Mouse (Mus musculus): ENCODE results near the gene Rad18. TPM values are rescaled to one million over a fixed set of nuclear protein-coding genes. Genes with fewer than 3 reads are reported as not detected.
A peak's percentile ranks its signal among the peaks of the same experiment; 100 is the strongest.

The Rad18 gene
- total RNA-seq, 1 experiment from 2014 or later: 72.9 TPM

DNA sequence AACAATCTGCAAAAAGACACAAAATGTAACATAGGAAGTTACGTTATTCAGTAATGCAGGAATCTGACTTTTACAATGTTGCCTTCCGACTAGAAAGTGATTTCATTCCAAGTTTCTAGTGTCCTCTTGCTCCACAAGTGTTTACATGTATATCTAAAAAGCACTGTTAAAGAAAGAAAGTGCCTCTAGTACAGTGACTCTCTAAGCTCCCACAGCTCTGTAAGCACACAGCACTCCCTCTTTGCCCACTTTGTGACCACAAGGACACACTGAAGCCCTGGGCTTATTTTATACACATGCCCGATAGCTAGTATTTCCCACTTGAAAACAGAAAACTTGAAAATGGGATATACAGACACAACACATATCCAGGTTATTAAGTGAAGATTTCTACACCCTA lies 8.5 kb downstream of the Rad18 start:
- no peak for ATAC-seq (replicated peaks; ENCODE audit: low read depth, poor library complexity, severe bottlenecking)

DNA sequence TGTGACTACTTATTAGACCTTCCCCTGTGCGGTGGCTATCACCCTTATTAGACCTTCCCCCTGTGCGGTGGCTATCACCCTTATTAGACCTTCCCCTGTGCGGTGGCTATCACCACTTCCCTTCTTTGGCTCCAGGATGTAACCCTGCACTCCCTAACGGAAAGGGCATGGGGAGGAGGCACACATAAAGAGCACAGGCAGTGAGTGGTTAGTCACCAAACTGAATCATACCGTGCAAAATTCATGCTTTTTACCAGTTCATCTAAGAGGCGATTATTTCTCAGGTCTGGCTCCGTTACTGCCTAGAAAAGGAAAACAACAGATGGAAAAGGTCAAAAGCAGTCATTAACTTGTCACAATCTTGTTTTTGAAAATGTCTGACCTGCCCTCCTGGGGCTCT lies 10.0 kb downstream of the Rad18 start:
- ATAC-seq (replicated peaks; ENCODE audit: low read depth, poor library complexity, severe bottlenecking): peak; percentile 95

DNA sequence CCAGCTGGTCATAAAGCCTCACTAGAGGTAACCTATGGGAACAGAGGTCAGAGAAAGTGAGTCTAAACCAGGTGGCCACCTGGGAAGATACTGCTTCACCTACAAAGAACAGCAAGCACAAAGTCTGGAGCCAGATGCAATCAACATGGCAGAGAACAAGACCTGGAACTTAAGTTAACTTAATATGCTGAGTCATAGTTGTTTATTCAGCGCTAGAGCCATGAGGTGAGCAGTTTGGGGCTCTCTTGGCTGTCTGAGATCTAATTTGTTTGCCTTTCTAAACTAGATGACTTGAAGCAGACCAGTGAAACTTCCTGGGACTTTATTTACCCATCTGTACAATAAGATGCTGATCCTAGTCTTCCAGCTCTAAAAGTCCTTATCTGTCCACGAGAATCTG lies 12.4 kb downstream of the Rad18 start:
- no peak for ATAC-seq (replicated peaks; ENCODE audit: low read depth, poor library complexity, severe bottlenecking)

DNA sequence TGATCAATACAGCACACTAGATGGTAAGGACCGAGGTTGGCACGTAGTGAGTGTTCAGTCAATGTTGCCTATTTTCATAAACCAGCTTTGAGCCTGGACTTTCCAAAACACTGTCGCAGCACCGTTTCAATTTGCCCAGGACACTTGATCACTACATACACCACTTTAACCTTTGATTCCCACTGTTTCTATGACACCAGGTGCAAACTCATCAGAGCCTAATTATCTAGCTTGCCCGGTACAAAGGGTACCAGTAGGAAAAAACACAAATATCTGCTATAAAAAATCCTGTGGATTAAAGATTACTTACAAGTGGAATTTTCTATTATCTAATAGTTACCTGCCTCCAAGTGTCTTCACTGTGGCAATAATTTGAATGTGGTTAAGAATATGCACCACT lies 64.4 kb downstream of the Rad18 start:
- ATAC-seq (replicated peaks; ENCODE audit: low read depth, poor library complexity, severe bottlenecking): no peak

DNA sequence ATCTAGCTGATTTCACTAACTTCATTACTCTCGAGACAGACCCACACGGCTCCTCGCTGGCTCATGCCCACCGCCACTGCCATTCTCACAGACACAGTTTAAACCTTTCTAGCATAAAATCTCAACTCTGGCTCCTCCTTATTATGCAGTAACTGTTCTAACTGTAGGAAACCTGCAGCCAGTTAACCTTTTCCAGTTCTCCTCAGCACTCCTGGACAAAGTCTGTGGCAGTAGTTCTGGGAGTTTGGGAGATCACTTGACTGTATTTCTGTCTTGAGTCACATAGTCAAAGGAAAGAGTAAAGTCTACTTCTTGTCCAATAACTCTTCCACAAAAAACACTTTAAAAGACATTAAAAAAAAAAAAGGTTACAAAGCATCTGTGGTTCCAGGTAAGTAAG lies 66.2 kb downstream of the Rad18 start:
- ATAC-seq (replicated peaks; ENCODE audit: low read depth, poor library complexity, severe bottlenecking): no peak

DNA sequence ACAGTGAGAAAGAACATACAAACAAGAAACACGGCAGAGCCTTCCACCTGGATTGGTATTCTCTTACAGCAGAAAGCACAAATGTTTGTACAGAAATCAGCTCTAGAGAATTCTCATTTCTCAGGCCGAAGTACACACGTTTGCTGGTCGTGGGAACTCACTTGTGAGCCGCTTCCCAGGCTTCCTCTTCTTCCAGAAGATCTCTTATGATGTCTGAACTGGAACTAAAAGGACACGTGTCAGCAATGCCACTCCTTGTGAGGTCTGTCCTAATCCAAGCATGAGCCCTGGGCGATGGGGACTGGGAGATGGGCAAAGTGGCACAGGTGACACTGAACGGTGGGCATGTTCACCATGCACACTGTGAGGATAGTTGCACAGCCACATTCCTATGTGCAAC lies 68.2 kb downstream of the Rad18 start:
- no peak for ATAC-seq (replicated peaks; ENCODE audit: low read depth, poor library complexity, severe bottlenecking)

DNA sequence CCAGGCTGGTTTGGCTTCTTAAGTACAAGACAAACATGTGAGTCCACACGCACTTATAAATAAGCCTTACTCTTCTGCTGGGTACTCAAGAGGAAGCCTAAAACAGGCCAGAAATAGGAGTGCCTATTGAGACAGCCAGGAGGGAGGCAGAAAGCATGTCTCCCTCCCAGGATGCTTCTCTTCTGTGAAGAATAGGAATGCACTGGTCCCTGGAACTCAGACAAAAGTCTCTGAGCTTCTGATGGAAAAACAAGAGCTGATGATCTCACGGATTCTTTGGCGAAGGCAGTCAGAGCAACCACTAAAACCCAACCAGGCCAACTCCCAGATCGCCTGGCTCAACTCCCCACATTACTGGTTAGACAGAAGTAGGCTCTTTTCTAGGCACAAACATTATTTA lies 74.2 kb downstream of the Rad18 start:
- no peak for ATAC-seq (replicated peaks; ENCODE audit: low read depth, poor library complexity, severe bottlenecking)

DNA sequence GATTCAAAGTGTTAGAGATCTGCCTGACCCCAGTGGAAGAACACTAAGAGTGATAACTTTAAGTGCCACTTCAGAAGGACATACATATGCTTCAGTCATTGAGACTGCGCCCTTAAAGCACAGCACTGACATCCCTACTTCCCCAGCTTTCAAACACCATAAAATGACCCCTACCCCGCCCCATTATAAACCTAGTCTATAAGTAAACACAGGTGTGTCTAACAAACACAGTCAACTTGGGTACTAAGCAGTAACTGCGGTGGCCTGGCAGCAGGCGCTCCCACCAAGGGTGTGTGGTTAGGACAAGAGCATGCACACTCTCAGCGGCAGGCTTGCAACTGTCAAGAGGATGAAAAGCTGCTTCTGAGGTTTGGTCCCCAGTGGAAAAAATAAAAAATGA lies 76.5 kb downstream of the Rad18 start:
- ATAC-seq (replicated peaks; ENCODE audit: low read depth, poor library complexity, severe bottlenecking): 0 out of 2 replicates have a peak, but pooled peaks have one; percentile 18

DNA sequence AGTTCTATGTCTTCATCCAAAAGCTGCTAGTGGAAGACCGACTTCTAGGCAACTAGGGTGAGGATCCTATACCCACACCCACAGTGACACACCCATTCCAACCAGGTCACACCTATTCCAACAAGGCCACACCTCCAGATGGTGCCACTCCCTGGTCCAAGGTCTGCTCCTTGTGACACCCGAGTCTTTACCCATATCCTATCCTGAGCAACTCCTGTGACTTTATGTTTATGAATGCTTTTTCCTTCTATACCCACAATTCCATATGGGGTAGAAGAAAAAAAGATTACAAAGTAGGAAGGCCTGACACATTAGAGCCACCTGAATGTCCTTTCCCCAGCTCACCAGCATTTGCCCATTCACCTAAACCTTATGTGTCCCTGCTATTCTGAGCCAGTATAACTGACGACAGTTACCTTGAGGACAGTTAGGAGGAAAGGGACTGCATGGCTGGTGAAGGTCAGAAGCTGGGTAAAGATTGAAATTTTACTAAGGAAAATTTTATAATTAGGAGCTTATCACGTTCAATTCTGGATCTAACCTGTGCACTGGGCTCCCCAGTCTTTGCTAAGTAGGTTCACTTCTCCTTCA lies 78.7 kb downstream of the Rad18 start:
- ATAC-seq (replicated peaks; ENCODE audit: low read depth, poor library complexity, severe bottlenecking): no peak

DNA sequence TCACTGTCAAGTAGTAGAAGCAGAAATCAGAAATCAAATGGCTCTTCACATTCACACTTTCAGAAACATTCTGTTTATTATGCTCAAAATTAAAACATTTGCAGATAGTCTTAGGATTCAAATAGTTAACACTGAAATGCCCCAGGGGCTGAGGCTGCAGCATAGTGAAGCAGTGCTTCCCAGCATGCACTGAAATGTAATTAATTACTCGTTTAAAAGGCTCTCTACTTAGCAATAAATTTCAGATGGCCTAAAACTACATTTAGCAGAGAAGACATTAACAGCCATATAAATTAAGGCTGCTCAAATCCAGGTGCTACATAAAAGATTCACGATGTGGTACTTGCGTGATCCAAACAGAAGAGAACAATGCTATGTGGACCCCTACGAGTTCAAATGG lies 87.5 kb downstream of the Rad18 start:
- ATAC-seq (replicated peaks; ENCODE audit: low read depth, poor library complexity, severe bottlenecking): no peak

DNA sequence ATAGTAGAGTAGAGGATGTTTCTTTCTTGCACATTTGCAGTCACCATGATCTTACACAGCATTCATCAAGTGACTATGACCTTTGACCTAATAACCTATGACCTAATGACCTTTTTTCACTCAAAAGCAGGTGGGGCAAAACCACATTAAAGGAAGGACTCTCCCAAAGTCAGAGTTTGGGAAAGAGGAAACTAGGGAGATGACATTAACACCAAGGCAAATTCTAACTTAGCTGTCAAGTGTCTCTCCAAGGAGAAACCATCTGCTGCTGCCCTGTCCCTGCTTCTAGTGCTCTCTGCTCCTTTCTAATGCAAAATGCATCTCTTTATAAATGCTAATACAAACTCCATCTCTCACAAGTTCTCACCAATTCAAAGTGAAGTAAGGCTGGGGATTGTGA lies 92.6 kb downstream of the Rad18 start:
- no peak for ATAC-seq (replicated peaks; ENCODE audit: low read depth, poor library complexity, severe bottlenecking)

DNA sequence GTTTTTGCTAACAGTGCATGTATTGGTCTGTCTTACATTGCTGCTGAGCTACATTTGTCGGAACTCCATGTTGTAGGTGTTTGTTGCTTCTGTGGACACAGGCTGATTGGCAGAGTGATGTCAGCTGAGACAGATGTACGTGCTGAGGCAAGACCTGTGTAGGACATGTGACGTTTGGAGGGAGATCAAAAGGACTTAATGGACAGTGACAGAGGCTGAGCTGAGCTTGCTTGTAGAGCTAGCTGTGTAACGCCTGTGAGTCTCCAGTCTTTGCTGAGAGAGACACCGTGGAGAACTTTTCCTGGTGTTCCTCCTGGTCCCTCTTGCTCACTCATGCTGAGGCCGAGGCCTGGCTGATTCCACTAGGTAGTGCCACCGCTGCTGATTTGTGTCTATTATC lies 101.5 kb downstream of the Rad18 start:
- ATAC-seq (replicated peaks; ENCODE audit: low read depth, poor library complexity, severe bottlenecking): no peak

DNA sequence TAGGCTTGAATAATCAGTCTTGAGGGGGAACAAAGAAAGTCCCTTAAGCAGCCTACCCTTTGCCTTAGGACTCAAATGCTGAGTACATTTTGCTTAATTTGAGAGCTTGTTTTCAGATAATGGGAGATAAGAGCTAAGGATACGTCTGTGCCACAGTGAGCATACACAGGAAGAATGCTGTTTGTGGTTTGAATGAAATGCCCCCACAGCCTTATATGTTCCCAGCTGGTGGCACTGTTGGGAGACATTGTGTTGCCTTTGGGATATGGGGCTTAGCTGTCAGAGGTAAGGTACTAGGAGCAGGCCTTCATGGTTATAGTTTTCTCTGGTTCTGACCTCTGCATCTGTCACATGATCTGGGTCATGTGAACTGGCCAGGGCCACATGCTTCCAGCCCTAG lies 108.6 kb downstream of the Rad18 start:
- peak; percentile 77 for ATAC-seq (replicated peaks; ENCODE audit: low read depth, poor library complexity, severe bottlenecking)

DNA sequence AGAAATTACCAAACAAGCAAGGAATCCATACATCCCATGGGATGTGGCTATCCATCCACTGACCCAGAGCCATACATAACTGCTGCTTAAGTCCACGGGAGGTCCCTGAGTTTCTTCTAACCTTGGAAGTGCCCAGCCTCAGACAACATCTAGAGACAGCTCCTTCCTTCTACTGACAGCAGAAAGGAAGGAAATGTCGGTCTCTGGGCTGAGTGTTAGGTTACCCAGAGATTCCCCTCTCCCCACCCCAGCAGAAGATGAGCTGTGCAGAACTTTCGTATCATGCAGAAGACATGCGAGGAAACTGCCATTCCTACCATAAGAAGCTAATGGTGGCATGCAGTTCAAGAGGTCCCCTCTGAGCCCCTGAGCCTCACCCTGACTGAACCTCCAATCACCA lies 109.5 kb downstream of the Rad18 start:
- peak; percentile 66 for ATAC-seq (replicated peaks; ENCODE audit: low read depth, poor library complexity, severe bottlenecking)

DNA sequence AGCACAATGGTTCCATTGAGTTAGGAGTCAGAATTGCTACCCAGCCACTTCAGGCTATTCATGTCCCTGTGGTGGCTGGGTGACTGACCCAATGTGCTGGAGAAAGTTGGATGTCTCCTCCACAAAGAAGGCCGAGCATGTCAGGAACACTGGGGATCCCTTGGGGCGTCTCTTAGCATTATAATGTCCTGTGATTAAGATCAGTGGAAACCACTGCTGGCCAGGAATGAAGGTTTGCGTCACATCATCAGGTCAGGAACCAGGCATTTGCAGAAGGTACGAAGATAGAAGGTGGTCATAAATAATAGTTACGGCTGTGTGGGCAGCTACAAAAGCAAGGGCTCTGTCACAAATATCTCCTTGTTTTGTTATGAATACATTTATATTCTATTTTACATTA lies 111.5 kb downstream of the Rad18 start:
- ATAC-seq (replicated peaks; ENCODE audit: low read depth, poor library complexity, severe bottlenecking): no peak

DNA sequence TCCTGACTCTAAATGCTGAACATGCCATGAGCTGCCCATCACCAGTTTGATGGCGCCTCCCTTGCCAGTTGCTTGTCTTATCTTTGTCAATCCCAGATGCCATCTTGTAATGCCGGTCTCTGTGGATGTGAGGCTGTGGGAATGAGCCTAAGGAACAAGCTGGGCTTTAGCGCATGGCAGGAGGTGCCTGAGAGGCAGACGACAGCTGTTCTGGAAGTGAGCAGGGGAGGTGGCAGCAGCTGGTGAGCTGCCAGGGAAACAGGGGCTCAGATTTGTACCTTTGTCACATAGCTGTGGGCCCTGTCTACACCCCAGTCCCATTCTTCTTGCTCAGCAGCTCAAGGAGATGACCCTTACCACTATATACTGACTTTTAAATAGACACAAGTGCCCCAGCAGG lies 114.5 kb downstream of the Rad18 start:
- ATAC-seq (replicated peaks; ENCODE audit: low read depth, poor library complexity, severe bottlenecking): no peak

DNA sequence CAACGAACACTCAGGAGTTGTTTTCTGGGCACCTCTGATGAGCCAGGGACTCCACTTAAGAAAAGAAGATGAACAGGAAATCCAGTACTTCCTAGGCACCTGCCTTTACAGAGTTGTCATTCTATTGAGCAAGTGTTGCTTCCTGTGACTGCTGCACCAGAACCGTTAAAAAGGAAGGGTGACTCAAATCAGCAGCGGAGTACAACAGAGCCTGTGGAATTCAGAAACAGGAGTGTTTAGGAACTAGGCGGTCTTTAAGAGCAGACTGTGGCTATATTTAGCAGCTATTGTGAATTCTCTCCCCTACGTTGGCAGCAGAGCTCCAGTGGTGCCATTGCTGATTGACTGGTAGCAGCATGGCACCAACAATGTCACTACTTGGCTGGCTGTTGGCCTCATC lies 119.3 kb downstream of the Rad18 start:
- peak; percentile 77 for ATAC-seq (replicated peaks; ENCODE audit: low read depth, poor library complexity, severe bottlenecking)

DNA sequence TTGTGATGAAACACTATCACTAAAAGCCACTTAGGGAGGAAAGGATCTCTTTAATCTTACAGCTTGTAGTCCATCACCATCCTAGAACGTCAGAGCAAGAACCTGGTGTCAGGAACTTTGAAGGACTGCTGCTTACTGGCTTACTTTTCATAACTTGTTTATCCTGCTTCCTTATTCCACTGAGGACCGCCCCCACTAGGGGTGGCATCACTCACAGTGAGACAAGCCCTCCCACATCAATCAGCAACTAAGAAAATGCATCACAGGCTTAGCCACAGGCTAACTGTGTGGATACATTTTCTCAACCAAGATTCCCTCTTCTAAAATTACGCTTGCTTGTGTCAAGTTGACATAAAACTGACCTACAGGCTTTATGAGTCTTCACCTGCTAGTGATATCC lies 121.9 kb downstream of the Rad18 start:
- peak; percentile 51 for ATAC-seq (replicated peaks; ENCODE audit: low read depth, poor library complexity, severe bottlenecking)

DNA sequence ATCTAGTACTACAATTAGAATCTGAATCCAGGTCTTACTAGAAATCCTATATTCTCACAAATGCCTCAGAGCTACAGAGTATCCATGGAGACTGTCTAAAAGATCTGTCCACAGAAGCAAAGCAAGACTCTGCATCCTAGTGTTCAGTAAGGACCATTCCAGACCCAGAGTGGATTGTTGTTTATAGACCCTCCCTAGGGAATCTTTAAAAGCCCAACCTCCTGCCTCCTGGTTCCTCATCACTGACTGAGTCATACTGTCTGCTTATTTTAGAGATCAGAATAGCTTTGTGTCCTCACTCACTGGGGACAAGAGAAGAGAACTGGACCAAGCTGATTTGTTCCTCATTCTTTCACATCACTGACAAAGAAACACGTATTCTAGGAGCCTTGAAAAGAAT lies 126.1 kb downstream of the Rad18 start:
- ATAC-seq (replicated peaks; ENCODE audit: low read depth, poor library complexity, severe bottlenecking): no peak

Measured in common myeloid progenitor, adult 5-6 weeks (primary cell).